Mouse (Mus musculus): Measurements from ENCODE around the gene Traip. TPM values are rescaled to one million over a fixed set of nuclear protein-coding genes. Genes with fewer than 3 reads are reported as not detected.
"Not testable (repeated sequence)": the region's sequence is repeated elsewhere in the genome, so short reads cannot be mapped to it uniquely, and the experiment has no call there.

Traip gene
- polyA plus RNA-seq, 1 experiment from 2014 or later = 12.7 TPM

DNA sequence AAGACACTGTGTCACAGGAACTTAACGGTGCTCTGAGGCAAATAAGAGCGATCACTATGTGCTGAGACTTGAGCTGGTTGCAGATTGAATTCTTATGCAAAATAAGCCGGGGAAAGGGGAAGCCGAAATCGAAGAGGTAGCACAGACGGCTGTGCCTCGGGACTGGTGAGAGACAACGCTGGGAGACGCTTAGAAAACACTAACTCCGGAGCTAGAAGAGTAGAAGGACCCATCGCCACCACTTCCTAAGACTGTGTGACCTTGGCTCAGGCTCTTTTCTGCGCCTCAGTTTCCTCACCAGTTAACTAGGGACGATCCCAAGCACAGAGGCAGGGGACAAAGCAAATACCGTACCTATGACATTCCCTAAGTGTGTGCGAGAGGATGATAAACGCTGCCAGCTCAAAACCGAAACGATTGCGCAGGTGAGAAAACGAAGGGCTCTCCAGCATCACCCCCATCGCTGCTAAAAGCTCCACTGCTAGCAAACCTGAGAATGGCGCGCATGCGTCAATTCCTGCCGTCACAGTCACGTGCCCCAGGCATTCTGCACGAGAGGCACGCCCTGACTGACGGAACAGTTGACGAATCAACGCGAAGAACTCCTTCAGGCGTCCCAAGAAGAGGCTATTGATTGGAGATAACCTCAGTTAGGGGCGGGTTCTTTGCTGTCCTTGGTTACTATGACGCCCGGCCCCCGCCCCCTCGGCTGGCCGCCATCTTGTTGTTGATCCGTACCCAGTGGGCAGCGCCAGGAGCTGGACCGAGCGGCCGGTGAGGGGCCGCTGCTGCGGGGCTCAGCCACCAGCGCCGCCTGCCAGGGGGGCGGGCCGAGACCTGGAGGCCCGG lies 52.2 kb downstream of the Traip start, which contains the start of gene Ip6k1:
Ip6k1 (plus strand) TSS at position 580 of the 849 bp plus-strand sequence.
- no peaks in the 10 kb centered on the region; the same call in 1 of the 2 replicates for H3K36me3 ChIP-seq (ENCODE audit: control insufficient read depth, insufficient read depth)
- H3K9me3 ChIP-seq (replicated peaks; ENCODE audit: control insufficient read depth, low read length) = no peaks in the 10 kb centered on the region
- peak within 1 kb of the TSS; percentile 86 for H3K4me3 ChIP-seq (ENCODE audit: low read length)
- H3K27me3 ChIP-seq (ENCODE audit: control insufficient read depth, insufficient read depth, low read length) = no peaks in the 10 kb centered on the region
- H3K27ac ChIP-seq (ENCODE audit: low read length) = peak within 1 kb of the TSS; percentile 96
- peak; percentile 99 for ATAC-seq (replicated peaks; ENCODE audit: extremely low read depth, insufficient read depth, low FRiP score)
- H3K4me2 ChIP-seq (ENCODE audit: low read depth, low read length) = peak within 1 kb of the TSS; percentile 94
- WGBS = under 1% methylated on average over 51 of the region's 51 CpGs
- peak within 1 kb of the TSS; percentile 98 for H3K9ac ChIP-seq (ENCODE audit: low read length)
- peaks cover 20% of the 10 kb centered on the region for H3K4me1 ChIP-seq (ENCODE audit: control insufficient read depth, insufficient read depth, low read length)

DNA sequence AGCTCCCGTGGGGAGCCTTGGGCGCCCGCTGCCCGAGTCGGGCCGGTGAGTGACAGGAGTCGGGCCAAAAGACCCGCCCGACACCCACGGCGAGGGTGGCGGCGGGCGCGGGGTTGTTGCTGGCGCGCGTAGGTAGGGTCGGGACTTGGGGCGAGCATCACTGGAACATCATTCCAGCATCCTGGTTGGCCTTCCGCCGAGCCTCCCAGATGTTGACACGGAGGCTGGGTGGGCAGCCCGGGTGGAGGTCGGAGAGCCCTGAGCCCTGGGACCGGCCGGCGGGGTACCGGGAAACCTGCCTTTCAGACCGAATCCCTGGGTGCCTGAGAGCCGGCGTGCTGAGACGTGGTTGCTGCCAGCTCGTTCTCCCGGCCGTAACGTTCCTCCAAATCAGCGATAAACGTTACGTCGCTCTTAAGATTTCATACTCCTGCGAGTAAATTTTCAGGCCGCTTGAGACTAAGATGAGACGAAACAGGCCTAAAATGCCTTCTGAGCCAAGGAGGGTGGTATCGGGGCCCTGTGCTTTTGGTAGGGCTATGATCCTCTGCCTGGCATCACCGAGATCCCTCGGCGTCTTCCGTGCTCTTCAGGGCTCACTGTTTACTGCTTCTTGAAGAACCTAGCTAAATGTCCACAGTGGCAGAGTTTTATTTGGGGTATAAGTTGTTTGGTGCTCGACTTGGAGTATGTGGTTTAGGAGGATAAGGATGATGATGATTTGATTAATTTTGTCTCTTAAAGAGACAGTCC lies 53.0 kb downstream of the Traip start:
- peak; percentile 56 for ATAC-seq (replicated peaks; ENCODE audit: extremely low read depth, insufficient read depth, low FRiP score)
- H3K9ac ChIP-seq (ENCODE audit: low read length) = peak overlapping the region; percentile 98
- peak overlapping the region; percentile 86 for H3K4me3 ChIP-seq (ENCODE audit: low read length)
- H3K36me3 ChIP-seq (ENCODE audit: control insufficient read depth, insufficient read depth) = no peaks in the 10 kb centered on the region; the same call in 1 of the 2 replicates
- peaks cover 20% of the 10 kb centered on the region for H3K4me1 ChIP-seq (ENCODE audit: control insufficient read depth, insufficient read depth, low read length)
- no peaks in the 10 kb centered on the region for H3K27me3 ChIP-seq (ENCODE audit: control insufficient read depth, insufficient read depth, low read length)
- WGBS = under 1% methylated on average over 46 of the region's 50 CpGs
- peak overlapping the region; percentile 80 for H3K4me2 ChIP-seq (ENCODE audit: low read depth, low read length)
- peak overlapping the region; percentile 96 for H3K27ac ChIP-seq (ENCODE audit: low read length)
- H3K9me3 ChIP-seq (replicated peaks; ENCODE audit: control insufficient read depth, low read length) = no peaks in the 10 kb centered on the region

DNA sequence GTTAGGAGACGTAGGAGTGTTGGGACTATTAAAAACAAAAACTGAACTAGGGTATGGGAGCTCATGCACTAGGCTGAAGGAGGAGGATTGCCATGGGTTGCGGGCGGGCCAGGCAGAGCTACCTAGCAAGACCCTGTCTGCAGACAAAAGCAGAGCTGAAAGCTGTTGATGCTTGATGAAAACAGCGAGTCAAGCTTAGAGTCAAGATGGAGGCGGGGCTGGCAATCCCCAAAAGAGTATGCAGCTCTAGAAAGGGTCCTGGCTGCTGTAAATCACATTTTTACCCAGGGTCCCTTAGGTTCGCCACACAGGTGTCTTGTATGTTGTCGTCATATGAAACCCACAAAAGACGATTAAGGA lies 53.6 kb downstream of the Traip start:
- Histone ChIP-seq H3K27me3 (ENCODE audit: control insufficient read depth, insufficient read depth, low read length) (no peaks in the 10 kb centered on the region), H3K9ac (ENCODE audit: low read length) (peak overlapping the region; percentile 98), H3K4me3 (ENCODE audit: low read length) (peak overlapping the region; percentile 86), H3K4me2 (ENCODE audit: low read depth, low read length) (peak overlapping the region; percentile 80), H3K36me3 (ENCODE audit: control insufficient read depth, insufficient read depth) (no peaks in the 10 kb centered on the region; the same call in 1 of the 2 replicates), H3K9me3 (replicated peaks; ENCODE audit: control insufficient read depth, low read length) (no peaks in the 10 kb centered on the region), H3K27ac (ENCODE audit: low read length) (peak overlapping the region; percentile 96), H3K4me1 (ENCODE audit: control insufficient read depth, insufficient read depth, low read length) (peaks cover 20% of the 10 kb centered on the region)
- WGBS = 19% methylated on average over 8 of the region's 8 CpGs
- no peak for ATAC-seq (replicated peaks; ENCODE audit: extremely low read depth, insufficient read depth, low FRiP score)

DNA sequence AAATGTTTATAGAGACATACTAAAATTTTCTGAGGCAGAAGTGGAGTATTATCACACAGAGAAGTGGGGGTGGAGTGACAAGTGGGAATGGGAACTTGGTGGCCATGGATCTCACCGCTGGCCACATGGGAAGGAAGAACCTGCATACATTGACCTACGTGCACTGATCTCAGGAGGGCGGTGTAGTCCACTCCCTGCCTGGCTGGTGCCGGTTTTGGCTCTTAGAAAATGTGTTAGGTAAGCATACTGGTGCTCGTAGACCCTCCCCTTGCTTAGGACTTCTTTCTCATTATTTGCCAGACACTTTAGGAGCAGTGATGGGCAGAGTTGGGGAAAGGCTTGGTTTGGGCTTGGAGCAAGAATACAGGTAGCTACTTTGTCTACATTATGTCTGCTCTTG lies 58.1 kb downstream of the Traip start:
- no peak overlapping the region for H3K9ac ChIP-seq (ENCODE audit: low read length)
- 88% methylated on average over 5 of the region's 5 CpGs for WGBS
- no peaks in the 10 kb centered on the region; the same call in none of the 2 replicates for H3K36me3 ChIP-seq (ENCODE audit: control insufficient read depth, insufficient read depth)
- no peak overlapping the region for H3K4me2 ChIP-seq (ENCODE audit: low read depth, low read length)
- H3K9me3 ChIP-seq (replicated peaks; ENCODE audit: control insufficient read depth, low read length) = no peaks in the 10 kb centered on the region
- no peak overlapping the region for H3K27ac ChIP-seq (ENCODE audit: low read length)
- H3K4me1 ChIP-seq (ENCODE audit: control insufficient read depth, insufficient read depth, low read length) = peaks cover 21% of the 10 kb centered on the region
- no peak for ATAC-seq (replicated peaks; ENCODE audit: extremely low read depth, insufficient read depth, low FRiP score)
- H3K4me3 ChIP-seq (ENCODE audit: low read length) = no peak overlapping the region
- no peaks in the 10 kb centered on the region for H3K27me3 ChIP-seq (ENCODE audit: control insufficient read depth, insufficient read depth, low read length)

DNA sequence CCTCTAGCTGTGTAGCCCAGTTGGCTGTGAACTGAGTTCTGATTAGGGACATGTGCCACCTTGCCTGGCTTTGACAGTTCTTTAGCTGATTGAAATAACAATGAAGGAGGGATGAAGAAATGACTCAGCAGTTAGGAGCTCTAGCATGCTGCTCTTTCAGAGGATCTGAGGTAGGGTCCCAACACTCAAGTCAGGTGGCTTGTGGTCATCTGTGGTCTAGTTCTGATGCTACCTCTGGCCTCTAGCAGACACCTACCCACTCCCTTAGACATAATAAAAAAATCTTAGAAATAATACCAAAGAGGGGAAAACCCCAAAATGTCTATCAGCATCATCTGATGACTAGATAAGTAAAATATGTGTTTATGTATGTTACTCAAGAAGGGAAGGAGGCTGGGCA lies 60.4 kb downstream of the Traip start:
- no peaks in the 10 kb centered on the region; the same call in 1 of the 2 replicates for H3K36me3 ChIP-seq (ENCODE audit: control insufficient read depth, insufficient read depth)
- H3K9me3 ChIP-seq (replicated peaks; ENCODE audit: control insufficient read depth, low read length) = no peaks in the 10 kb centered on the region
- H3K4me2 ChIP-seq (ENCODE audit: low read depth, low read length) = no peak overlapping the region
- H3K27me3 ChIP-seq (ENCODE audit: control insufficient read depth, insufficient read depth, low read length) = no peaks in the 10 kb centered on the region
- no peak for ATAC-seq (replicated peaks; ENCODE audit: extremely low read depth, insufficient read depth, low FRiP score)
- H3K4me3 ChIP-seq (ENCODE audit: low read length) = no peak overlapping the region
- H3K27ac ChIP-seq (ENCODE audit: low read length) = no peak overlapping the region
- peaks cover 8% of the 10 kb centered on the region for H3K4me1 ChIP-seq (ENCODE audit: control insufficient read depth, insufficient read depth, low read length)
- H3K9ac ChIP-seq (ENCODE audit: low read length) = no peak overlapping the region

DNA sequence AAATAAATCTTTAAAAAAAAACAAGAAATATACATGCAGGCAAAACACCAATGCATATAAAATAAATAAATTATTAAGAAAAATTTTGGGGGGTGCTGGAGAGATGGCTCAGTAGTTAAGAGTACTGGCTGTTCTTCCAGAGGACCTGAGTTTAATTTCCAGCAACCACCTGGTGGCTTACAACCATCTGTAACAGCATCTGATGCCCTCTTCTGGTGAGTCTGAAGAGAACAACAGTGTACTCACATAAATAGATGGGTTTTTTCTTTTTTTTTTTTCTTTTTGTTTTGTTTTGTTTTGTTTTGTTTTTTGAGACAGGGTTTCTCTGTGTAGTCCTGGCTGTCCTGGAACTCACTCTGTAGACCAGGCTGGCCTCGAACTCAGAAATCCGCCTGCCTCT lies 63.6 kb downstream of the Traip start:
- H3K4me3 ChIP-seq (ENCODE audit: low read length); H3K4me1 ChIP-seq (ENCODE audit: control insufficient read depth, insufficient read depth, low read length); ATAC-seq (replicated peaks; ENCODE audit: extremely low read depth, insufficient read depth, low FRiP score); H3K9me3 ChIP-seq (replicated peaks; ENCODE audit: control insufficient read depth, low read length); H3K4me2 ChIP-seq (ENCODE audit: low read depth, low read length); H3K9ac ChIP-seq (ENCODE audit: low read length); H3K27ac ChIP-seq (ENCODE audit: low read length); H3K36me3 ChIP-seq (ENCODE audit: control insufficient read depth, insufficient read depth); H3K27me3 ChIP-seq (ENCODE audit: control insufficient read depth, insufficient read depth, low read length): not testable (repeated sequence)
- 91% methylated on average over 2 of the region's 2 CpGs for WGBS

DNA sequence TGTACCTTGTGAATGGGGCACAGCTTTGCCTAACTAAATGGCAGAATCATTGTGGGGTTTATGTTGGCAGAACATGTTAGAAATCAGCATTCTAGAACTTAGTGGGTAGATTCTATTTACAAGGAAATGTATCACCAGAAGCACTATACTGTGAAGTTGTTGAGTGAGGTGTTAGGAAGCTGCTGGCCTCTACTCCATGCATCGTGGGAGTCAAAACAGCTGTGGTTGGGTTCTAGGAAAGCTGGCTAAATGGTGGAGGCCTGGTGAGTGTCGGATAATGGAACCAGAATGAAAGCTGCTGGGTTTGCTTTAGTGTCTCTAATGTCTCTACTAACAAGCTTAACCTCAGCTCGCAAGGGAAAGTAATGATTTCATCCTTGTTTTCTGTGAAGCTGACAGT lies 67.2 kb downstream of the Traip start:
- Histone ChIP-seq H3K4me2 (ENCODE audit: low read depth, low read length) (no peak overlapping the region), H3K9ac (ENCODE audit: low read length) (no peak overlapping the region), H3K9me3 (replicated peaks; ENCODE audit: control insufficient read depth, low read length) (no peaks in the 10 kb centered on the region), H3K27ac (ENCODE audit: low read length) (no peak overlapping the region), H3K4me1 (ENCODE audit: control insufficient read depth, insufficient read depth, low read length) (peaks cover 10% of the 10 kb centered on the region), H3K27me3 (ENCODE audit: control insufficient read depth, insufficient read depth, low read length) (no peaks in the 10 kb centered on the region), H3K4me3 (ENCODE audit: low read length) (no peak overlapping the region), H3K36me3 (ENCODE audit: control insufficient read depth, insufficient read depth) (no peaks in the 10 kb centered on the region; the same call in 1 of the 2 replicates)
- 81% methylated on average over 3 of the region's 3 CpGs for WGBS
- ATAC-seq (replicated peaks; ENCODE audit: extremely low read depth, insufficient read depth, low FRiP score) = no peak

DNA sequence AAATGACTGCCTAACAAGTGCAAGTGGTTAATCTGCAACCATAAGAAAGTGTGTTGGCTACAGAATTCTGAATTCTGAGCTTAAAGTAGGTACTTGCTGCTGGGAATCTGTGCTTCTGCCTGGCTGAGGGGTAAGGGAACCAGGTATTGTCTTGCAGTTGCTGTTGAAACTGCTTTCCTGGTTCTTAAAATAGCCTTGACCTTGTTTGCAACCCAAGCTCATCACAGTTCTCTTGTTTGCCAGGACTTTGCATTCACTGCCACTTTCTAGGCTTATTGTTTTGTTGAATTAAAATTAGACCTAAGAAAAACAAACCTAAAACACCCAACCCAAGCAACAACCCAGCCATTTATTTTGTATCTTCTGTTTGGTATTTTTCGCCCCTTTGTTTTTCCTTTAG lies 70.8 kb downstream of the Traip start:
- peaks cover 8% of the 10 kb centered on the region for H3K4me1 ChIP-seq (ENCODE audit: control insufficient read depth, insufficient read depth, low read length)
- H3K36me3 ChIP-seq (ENCODE audit: control insufficient read depth, insufficient read depth) = peaks cover 10% of the 10 kb centered on the region; the same call in 1 of the 2 replicates
- no peak overlapping the region for H3K4me3 ChIP-seq (ENCODE audit: low read length)
- H3K27me3 ChIP-seq (ENCODE audit: control insufficient read depth, insufficient read depth, low read length) = no peaks in the 10 kb centered on the region
- no peaks in the 10 kb centered on the region for H3K9me3 ChIP-seq (replicated peaks; ENCODE audit: control insufficient read depth, low read length)
- no peak for ATAC-seq (replicated peaks; ENCODE audit: extremely low read depth, insufficient read depth, low FRiP score)
- peak overlapping the region; percentile 68 for H3K27ac ChIP-seq (ENCODE audit: low read length)
- peak overlapping the region; percentile 22; the same call in 1 of the 2 replicates for H3K4me2 ChIP-seq (ENCODE audit: low read depth, low read length)
- H3K9ac ChIP-seq (ENCODE audit: low read length) = peak overlapping the region; percentile 18; the same call in 1 of the 2 replicates
- WGBS = 92% methylated on average over 1 of the region's 1 CpGs
